Mouse (Mus musculus) left cerebral cortex, adult 8-10 months (tissue): Measurements from ENCODE around the gene Oxnad1. TPM values are rescaled to one million over a fixed set of nuclear protein-coding genes. Genes with fewer than 3 reads are reported as not detected.
"Not testable (repeated sequence)": the region's sequence is repeated elsewhere in the genome, so short reads cannot be mapped to it uniquely, and the experiment has no call there.

Experiments used
- DNase-seq, 2 experiments: peaks; one replicate each; pipeline ENCODE4 v3.0.0; 2022; ENCODE audit warnings: low spot score in 2 of 2
- total RNA-seq, 4 experiments: library from RNA; stranded (reverse); gene quantifications; 2 replicates each; pipeline ENCODE4 v1.2.4; 2022

Oxnad1 gene
- total RNA-seq, 4 experiments from 2014 or later, result 13.7 to 18.5 (median 16.4) TPM

DNA sequence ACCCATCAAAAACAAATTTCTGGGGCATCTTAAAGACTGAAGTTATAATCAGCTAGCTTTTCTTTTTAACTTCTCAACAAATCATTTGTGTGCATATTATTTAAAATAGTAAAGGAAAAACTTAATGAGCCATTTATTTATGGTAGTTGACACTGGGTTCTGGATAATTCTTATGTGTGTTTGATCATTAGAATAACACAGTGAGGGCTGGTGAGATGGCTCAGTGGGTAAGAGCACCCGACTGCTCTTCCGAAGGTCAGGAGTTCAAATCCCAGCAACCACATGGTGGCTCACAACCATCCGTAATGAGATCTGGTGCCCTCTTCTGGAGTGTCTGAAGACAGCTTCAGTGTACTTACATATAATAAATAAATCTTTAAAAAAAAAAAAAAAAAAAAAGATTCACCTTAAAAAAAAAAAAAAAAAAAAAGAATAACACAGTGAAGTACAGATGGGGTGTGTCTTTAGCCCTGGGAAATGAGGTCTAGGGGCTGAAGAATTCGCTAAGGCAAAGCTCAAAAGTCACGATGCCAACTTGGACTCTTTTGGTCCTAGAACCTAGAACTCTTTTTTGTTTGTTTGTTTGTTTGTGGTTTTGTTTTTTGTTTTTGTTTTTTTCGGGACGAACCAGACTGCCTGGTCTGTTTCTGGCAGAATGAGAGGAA, 2.5 kb downstream of the Oxnad1 start:
- not testable (repeated sequence) for DNase-seq

DNA sequence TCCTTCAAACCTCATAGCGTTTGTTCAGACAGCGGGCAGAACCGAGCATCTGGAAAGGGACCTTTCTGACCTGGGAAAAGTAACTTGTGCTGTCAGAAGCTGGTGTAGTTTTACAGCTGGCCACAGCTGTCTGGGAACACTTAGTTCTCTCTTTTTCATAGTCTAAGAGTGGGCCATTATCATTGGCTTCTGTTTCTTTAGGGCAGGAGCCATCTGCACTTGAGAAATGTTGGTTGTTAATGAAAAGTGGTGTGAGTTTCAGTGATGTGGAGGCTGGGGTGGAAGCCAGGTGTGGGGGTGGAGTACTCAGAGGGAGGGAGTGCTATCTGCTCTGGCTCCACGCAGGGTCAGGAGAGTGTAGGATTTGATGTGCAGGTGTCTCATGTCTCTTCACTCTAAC, 6.0 kb downstream of the Oxnad1 start:
- DNase-seq, result no peak

DNA sequence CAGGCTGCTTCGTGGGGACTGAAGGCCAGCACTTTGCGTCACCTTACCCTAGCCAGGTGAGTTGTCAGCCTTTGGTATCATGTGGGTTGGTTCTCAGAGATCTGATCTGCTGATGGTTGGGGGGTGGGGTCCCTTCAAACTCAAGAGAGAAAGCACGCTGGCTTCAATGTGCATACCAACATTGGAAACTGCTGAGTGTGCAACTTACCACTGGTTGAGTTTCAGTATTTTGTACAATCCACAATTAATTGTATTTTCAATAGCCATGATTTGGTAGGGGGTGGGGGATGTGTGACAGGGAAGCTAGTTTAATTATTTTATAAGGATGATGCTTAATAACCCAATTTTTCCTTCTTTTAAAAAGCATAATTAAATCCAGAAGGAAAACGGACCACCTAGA, 6.5 kb downstream of the Oxnad1 start:
- no peak for DNase-seq

DNA sequence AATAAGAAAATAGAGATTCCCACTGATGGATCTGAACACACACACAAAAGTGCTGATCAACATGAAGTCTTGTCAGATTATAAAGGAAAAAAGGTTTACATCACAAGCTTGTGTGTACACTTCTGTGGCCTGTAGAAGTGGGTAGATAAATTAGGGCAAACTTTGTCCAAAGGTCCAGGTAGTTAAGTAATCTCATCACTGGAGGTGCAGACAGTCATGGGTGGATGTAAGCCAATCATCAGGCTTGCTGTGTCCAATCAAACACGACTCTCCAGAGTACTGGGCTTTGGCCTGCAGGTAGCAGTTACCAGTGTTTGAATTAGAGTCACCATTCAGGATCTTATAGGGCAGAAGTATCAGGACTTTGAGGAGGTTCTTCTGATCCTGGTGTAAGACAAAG, 7.8 kb downstream of the Oxnad1 start:
- DNase-seq, result no peak

DNA sequence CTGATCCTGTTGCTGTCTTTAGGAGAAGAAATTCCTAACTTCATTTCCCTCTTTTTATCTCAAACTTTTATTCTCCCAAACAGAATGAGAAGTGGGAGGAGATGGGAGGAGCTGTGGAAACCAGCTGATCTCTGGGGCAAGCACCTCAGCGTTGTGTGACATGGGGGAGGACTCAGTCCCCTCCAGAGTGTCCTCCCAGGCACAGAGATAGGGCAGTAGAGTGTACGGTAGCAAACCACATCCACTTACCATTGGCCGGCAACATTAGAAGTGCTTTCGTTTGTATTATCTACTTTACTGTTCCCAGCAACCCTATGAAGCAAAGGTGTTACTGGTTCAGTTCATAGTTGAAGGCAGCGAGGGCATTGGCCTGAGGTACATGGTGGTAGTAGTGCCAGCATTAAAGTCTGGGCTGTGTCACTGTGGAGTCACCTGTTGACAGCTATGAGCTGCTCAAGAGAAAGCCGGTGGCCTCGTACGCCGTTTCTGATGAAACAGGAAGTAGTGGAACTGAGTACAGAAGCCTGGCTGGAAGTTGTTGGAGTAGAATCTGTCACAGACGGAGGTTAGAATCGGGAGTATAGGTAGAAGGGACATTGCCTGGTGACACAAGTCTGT, 8.4 kb downstream of the Oxnad1 start:
- no peak for DNase-seq

DNA sequence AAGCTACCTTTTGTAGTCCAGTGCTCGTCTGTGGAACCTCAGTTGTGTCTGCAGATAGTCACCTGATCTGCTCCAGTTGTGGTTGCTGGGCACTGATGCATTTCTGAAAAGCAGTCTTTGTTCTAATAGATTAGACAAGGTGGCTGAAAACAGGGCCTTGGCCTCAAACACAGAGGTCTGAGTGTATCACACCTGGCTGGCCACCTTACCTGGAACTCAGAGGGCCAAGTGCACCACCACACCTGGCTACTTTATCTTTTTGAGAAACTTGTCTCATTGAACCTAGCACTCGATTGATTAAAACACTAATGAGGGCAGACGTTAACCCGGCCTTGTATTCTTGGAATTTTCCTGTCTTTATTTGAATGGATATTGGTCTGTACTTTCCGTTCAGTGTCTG, 10.5 kb downstream of the Oxnad1 start:
- DNase-seq, result no peak

DNA sequence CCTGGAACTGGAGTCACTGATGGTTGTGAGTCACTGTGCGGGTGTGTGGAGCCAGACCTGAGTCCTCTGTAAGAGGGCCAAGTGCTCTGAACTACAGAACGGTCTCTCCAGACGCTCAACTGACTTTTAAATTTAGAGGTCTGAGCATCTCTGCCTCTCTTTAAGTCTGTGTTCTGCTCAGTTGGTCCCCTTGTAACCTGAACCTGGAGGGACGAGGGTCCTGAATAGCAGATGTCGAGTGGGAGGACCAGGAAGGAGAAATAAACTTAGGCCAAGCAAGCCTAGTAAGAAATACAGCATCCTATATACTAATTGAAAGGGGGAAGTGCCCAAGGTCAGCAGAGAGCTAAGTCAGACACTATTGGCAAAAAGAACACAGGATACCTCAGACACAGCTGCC, 11.6 kb downstream of the Oxnad1 start:
- no peak for DNase-seq

DNA sequence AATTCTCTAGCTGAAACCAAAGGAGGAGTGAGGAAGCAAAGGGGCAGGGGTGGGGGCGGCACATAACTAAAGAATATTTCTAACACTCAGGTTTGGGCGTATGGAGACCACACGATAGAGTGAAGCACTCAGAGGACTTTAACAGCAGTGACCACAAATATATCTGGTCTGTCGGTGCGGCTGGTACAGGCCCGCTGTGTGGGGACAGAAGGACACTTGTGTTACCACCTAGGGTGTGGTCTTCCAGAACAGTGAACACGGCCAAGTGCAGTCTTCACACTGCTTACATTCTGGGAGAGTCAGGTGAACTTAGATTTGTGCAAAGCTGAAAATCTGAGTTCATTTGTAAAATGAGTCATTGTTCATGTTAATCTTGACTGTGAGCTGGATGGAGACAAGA, 12.5 kb downstream of the Oxnad1 start:
- DNase-seq, result no peak

DNA sequence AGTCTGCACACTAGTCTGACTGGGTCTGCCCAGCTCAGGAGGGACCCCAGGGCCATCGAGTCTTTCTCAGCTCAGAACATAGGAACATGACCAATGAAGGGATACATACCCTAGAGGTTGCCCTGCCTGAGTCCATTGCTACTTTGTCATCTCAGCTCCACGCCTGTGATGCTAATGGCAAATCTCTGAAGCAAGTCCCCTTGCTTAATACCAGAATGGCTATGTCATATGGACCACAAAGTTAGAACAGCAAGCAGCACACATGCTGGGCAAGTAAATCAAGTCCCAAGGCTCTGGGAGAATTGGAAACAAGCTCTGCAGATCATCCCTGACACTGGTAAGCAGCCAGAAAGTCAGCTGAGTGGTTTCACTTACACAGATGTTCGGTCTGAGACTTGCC, 13.8 kb downstream of the Oxnad1 start:
- no peak for DNase-seq

DNA sequence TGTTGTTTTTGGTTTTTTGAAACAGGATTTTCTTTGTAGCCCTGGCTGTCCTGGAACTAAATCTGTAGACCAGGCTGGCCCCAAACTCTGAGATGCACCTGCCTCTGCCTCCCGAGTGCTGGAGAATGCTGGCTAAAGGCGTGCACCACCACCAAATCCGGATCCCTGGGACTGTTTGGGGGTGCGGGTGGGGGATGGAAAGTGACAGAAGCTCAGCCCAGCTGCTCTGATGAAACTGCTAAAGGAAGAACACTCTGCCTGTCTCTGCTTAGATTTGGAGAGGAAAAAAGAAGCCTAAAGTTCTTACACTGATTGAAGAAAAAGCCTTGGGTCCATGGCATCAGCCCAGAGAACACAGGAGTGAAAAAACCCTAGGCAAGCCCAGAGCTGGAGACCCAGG, 18.4 kb downstream of the Oxnad1 start:
- DNase-seq, result no peak

DNA sequence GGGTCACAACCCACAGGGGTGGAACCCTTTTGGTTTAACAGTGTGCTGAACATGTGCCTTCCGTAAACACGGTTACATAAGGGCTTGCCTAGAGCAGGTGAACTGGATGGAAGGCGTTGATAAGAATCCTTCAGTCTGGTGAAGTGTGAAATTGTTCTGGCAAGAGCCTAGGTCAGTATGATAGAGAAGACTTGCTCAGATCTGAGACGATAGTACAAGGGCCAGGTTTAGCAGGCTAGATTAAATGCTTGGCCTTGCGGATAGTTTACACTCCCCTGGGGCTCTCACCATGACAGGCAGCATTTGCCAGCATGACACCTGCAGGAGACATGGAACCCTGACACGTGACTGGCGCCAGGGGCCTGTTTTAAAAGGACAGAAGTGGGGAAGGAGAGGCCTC, 20.5 kb downstream of the Oxnad1 start:
- DNase-seq, result no peak

DNA sequence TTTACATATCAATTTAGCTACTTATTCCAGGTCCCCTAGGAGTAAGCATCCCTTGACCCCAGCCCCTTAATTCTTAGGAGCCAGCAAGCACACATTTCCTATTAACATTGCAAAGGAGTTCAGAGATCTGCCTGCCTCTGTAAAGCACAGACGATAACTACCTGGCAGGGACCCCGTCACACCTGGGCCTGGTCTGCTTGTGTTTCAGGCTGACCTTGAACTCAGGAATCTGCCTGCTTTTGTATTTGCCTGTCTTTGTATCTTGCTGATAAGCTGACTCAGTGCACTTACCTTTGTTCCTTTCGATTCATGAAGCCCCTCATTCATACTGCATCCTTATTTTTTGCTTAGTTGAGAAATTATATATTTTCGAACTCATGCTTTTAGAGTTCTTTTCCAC, 21.7 kb downstream of the Oxnad1 start:
- DNase-seq, result no peak

DNA sequence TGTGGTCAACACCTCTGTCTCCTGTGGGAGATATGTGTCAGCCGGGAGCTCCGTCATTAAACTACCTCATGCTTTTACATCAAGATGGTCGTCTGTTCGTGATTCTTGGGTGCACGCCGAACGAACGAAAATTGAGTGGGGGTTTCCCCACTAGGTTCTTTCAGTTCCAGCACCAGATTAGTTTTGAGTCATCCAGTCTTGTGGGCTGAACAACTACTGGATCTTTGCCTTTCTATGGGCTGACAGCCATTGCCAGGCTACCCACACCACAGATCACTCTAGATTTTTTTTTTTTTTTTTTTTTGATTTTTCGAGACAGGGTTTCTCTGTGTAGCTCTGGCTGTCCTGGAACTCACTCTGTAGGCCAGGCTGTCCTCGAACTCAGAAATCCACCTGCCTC, 26.9 kb downstream of the Oxnad1 start:
- not testable (repeated sequence) for DNase-seq

DNA sequence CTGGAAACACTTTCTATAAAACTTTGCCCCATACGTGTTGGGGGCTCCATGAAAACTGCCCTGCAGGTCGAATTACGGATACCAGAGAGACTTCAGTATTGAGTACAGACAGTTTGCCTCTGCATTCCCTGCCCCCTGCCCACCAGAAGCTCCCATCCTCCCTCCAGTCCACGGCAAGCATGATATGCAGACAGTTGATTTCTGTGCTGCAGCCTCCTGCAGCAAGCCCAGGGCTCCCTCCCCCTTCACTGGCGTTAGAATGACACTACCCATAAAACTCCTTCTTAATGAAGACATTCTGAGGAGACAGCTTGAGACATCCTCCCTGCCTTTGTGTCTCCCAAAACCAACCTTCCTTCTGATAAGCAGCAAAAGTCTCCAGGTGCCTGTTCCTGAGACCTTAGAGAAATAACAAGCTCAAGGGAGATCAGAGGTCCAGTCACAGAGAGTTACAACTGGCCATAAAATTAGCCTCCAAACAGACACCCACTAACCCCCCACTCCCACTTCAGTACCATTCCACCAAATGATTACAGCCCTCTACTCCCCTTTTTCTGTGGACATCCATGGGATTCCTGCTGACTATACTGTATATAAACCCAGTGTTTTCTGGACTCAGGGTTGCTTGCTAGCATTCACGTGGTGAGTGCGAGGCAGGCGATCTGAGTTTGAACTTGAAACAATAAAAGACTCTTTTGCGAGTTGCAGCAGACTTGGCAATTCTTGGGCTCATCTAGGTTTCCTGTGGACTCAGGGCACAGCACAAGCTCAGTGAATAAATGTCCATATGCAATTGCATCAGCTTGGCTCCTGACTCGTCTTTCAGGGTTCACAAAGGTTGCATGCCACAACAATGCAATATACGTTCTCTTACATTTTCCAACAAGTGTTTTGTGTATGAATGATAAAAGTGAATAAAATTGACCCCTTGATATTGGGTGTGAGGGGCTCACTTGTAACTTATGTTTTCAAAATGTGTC, 36.1 kb downstream of the Oxnad1 start:
- DNase-seq, result no peak

DNA sequence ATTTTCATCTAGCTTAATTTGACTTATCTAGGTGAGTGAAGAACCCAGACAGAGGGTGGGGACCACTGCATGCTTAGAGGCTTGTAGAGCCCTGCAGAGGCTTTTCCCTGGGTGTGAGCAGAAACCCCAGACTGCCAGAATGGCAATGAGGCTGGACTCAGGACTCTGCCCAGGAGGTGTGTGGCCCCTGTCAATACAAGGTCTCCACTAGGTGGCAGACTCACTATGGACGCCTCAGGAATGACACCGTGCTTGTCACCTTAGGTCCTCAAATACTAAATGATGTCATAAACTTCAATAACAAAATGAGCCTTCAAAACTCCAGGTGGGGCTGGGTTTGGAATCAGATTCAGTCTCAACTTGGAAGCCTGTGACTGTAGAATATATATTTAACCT, 36.7 kb downstream of the Oxnad1 start:
- no peak for DNase-seq

DNA sequence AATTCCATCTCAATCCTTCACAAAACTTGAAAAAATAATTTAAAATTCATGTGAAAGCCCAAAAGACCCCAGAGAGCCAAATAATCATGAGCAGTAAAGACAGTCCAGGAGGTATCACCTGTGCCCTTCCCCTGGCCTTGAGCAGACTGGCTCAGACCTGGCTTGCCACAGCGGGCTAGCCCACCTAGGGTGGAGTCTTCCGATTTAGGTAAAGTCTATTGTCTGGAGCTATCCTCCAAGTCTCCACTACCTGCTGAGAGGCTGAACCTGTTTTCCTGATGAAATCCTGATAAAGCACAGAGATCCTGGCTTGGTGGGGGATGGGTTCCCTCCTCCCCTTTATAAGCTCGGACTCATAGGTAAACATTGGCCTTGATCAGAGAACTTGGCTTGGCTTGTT, 39.1 kb downstream of the Oxnad1 start:
- no peak for DNase-seq

DNA sequence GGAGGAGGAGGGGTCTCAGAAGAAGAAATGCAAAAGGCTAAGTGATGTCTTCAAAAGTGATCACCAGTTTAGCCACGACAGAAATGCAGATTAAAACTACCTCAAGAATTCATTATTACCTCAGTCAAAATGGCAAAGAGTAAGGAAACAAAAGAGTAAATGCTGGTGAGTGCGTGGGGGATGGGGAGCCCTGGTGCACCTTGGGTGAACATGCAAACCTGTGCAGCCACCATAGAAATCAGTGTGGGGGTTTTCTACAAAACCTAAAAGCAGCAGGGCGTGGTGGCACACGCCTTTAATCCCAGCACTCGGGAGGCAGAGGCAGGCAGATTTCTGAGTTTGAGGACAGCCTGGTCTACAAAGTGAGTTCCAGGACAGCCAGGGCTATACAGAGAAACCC, 40.1 kb downstream of the Oxnad1 start:
- DNase-seq, result not testable (repeated sequence)

DNA sequence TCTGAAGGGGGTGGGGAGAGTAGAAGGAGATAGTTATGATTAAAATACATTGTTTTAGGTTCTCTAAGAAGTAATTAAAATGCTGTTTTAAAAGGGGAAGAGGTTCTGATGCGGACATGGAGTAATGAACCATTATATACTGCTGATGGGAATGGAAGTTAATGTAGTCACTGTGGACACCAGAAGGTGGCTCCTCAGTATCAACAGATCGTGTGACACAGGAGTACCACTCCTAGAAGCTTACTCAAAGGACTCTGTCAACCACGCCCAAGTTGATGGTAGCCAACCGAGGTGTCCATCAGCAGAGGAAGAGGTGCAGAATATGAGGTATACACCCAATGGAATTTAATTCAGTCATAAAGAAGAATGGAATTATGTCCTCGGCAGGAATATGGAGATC, 43.2 kb downstream of the Oxnad1 start:
- DNase-seq, result no peak

DNA sequence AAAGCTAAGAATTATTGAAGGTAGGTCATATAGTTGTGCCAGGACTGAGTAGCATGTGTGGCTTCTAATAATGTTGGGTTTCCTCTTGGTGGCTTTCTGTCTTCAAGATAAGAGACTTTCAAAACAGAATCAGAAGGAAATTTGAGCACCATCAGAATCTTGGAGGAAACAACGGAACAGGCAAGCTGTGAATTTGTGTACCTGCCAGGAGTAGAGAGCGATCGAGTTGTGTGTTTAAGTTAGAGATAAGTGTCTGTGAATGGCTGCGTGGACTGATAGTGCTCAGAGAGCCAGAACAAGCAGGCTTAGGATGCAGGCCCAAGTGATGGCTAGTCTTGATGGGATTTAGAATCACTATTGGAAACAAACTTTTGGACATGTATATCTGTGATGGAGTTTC, 46.7 kb downstream of the Oxnad1 start:
- no peak for DNase-seq

DNA sequence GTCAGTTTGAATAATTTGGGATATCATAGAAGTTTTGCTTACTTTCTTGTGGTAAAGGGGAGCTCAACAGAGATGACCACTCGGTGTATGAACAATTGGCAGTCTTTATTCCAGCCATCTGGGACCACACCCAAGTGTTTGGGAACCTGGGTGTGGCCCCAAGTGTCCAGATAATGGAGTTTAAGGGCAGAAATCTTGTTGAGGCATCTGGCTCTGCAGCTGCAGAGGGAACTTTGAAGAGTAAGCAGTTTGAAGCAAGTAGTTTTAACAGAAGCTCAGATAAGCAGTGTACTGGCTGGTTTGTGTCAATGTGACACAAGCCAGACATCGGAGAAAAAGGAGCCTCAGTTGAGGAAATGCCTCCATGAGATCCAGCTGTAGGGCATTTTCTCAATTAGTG, 49.1 kb downstream of the Oxnad1 start:
- DNase-seq, result no peak

DNA sequence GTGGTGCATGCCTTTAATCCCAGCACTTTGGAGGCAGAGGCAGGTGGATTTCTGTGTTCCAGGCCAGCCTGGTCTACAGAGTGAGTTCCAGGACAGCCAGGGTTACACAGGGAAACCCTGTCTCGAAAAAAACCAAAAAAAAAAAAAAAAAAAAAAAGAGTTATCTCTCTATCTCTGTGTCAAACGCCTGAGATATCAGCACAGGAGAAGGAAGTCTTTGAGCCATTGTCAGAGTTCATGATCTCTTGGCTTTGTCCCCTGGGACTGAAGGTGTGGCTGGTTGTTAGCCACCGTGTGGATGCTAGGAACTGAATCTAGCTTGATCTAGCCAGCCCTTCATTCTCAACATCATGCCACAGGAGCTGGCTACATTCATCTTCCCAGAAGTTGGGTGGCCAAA, 51.3 kb downstream of the Oxnad1 start:
- DNase-seq, result not testable (repeated sequence)

DNA sequence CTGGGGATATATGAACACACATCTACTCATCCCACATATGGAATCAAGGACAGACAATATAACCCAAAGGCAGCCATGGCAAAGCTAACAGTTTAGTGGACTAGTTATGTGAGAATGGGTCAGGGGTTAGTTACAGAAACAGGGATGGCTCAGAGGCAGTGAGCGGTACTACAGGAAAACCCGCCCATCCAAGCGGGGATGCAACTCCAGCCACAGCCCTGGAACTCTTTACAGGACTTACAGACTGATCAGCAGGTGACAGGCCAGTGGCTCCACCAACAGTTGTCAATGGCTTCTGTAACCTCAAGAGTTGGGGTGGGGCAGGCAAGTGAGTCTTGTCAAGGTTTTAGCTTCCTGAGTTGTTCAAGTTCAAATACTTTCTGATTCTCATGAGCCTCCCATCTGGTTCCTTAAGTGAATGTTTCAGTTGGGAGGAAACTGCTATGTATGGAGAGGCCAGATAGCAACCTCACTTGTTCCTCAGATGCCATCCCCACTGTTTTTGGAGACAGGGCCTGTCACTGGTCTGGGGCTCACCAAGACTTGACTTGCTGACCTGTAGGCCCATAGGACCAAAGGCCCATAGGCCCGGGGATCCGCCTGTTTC, 55.3 kb downstream of the Oxnad1 start:
- no peak for DNase-seq
